Mouse (Mus musculus): Measurements from ENCODE around the gene Rhot1.

DNA sequence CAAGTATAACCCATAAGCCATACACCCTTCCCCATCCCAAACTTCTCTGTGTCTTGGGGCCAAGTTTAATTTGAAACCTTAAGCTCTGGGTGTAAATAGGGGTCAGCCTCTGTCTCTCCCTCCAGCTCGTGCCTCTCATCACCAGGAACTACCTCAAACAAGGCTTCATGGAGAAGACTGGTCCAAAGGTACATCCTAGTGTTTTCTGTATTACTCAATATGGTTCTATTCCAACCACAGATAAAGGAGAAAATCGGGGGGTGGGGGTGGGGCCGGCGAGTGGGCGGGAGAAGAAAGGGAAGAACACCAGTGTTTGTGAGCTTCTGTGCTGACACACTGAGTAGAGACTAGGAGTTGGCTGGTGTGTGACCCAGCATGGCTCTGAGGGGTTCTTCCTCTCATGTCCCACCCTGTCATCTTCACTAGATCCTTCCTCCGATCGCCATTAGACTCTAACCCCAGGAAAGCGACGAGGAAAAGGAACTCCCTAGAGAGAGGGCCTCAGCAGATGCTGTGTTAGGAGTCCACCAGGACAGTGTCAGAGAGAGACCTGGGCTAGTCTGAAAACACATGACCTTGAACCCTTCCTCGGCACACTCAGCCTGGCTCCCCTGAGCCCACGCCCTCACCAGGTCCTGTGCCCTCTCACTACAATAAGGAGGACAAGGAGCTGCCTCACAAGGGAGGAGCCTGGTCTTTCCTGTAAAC is 34.7 kb upstream of the Rhot1 start:
- TF ChIP-seq CTCF (IDR thresholded peaks at IDR 0.05; ENCODE audit: control insufficient read depth, insufficient read depth, insufficient read length) (no peak), MYOD1 (IDR thresholded peaks at IDR 0.05; ENCODE audit: control insufficient read depth, insufficient read length, low read depth) (no peak), USF1 (IDR thresholded peaks at IDR 0.05; ENCODE audit: low read depth) (no peak), CEBPB (IDR thresholded peaks at IDR 0.05; ENCODE audit: low read depth) (no peak), MAX (IDR thresholded peaks at IDR 0.05) (no peak), MYOG (IDR thresholded peaks at IDR 0.05; ENCODE audit: control insufficient read depth, extremely low read depth, insufficient read length) (no peak)
